Mouse (Mus musculus): ENCODE data around the gene Ldlrap1. TPM values are rescaled to one million over a fixed set of nuclear protein-coding genes. Genes with fewer than 3 reads are reported as not detected.
"Not testable (repeated sequence)": the region's sequence is repeated elsewhere in the genome, so short reads cannot be mapped to it uniquely, and the experiment has no call there.

Ldlrap1 gene
- total RNA-seq (2021), result 1 to 10 TPM; 3.9 to 5.6 TPM
- long read RNA-seq, experiment 1, full-length matches to known transcripts, result 6 of 8 reads
- long read RNA-seq, experiment 1, partial matches to known transcripts, result 0 of 8 reads
- long read RNA-seq, experiment 1, other reads (novel, unspliced or antisense), result 2 of 8 reads
- long read RNA-seq, experiment 2, full-length matches to known transcripts, result 12 of 17 reads
- long read RNA-seq, experiment 2, partial matches to known transcripts, result 4 of 17 reads
- long read RNA-seq, experiment 2, other reads (novel, unspliced or antisense), result 1 of 17 reads

GRCm38 (mm10) chr4:134767426-134768225 is at the start of gene Ldlrap1:
Gene Ldlrap1 (minus strand): TSS chr4:134768024.
- DNase-seq (ENCODE audit: low spot score), result peak; percentile 79

GRCm38 (mm10) chr4:134814229-134814571 is 46.4 kb upstream of the Ldlrap1 start:
- peak; percentile 51 for DNase-seq (ENCODE audit: low spot score)

- DNase-seq (ENCODE audit: low spot score), result no peak
Observed at GRCm38 (mm10) chr4:134813406-134814228, 45.8 kb upstream of the Ldlrap1 start.

GRCm38 (mm10) chr4:134804765-134805164 is 36.9 kb upstream of the Ldlrap1 start:
- DNase-seq (ENCODE audit: low spot score), result peak; percentile 93

GRCm38 (mm10) chr4:134802765-134803164 is 34.9 kb upstream of the Ldlrap1 start:
- DNase-seq (ENCODE audit: low spot score), result no peak

GRCm38 (mm10) chr4:134802155-134802554 is 34.3 kb upstream of the Ldlrap1 start:
- DNase-seq (ENCODE audit: low spot score), result no peak

GRCm38 (mm10) chr4:134800693-134801092 is 32.9 kb upstream of the Ldlrap1 start:
- no peak for DNase-seq (ENCODE audit: low spot score)

- no peak for DNase-seq (ENCODE audit: low spot score)
Observed at GRCm38 (mm10) chr4:134800098-134800497, 32.3 kb upstream of the Ldlrap1 start.

- peak; percentile 64 for DNase-seq (ENCODE audit: low spot score)
Observed at GRCm38 (mm10) chr4:134799272-134799671, 31.4 kb upstream of the Ldlrap1 start.

- DNase-seq (ENCODE audit: low spot score), result no peak
Observed at GRCm38 (mm10) chr4:134798861-134799260, 31.0 kb upstream of the Ldlrap1 start.

- no peak for DNase-seq (ENCODE audit: low spot score)
Observed at GRCm38 (mm10) chr4:134797621-134798020, 29.8 kb upstream of the Ldlrap1 start.

GRCm38 (mm10) chr4:134796581-134797361 is 28.9 kb upstream of the Ldlrap1 start:
- DNase-seq (ENCODE audit: low spot score), result no peak

- no peak for DNase-seq (ENCODE audit: low spot score)
Observed at GRCm38 (mm10) chr4:134795819-134796485, 28.1 kb upstream of the Ldlrap1 start.

GRCm38 (mm10) chr4:134794959-134795358 is 27.1 kb upstream of the Ldlrap1 start:
- DNase-seq (ENCODE audit: low spot score), result not testable (repeated sequence)

GRCm38 (mm10) chr4:134793213-134793956 is 25.6 kb upstream of the Ldlrap1 start:
- peak; percentile 38 for DNase-seq (ENCODE audit: low spot score)

GRCm38 (mm10) chr4:134791731-134792130 is 23.9 kb upstream of the Ldlrap1 start:
- no peak for DNase-seq (ENCODE audit: low spot score)

GRCm38 (mm10) chr4:134786946-134787345 is 19.1 kb upstream of the Ldlrap1 start:
- no peak for DNase-seq (ENCODE audit: low spot score)

GRCm38 (mm10) chr4:134784701-134785100 is 16.9 kb upstream of the Ldlrap1 start:
- DNase-seq (ENCODE audit: low spot score), result no peak

GRCm38 (mm10) chr4:134779136-134779934 is 11.5 kb upstream of the Ldlrap1 start:
- no peak for DNase-seq (ENCODE audit: low spot score)
